Mouse (Mus musculus) T-helper 17 cell (primary cell): ENCODE results near the gene Kpna4.

ENCODE experiments used
- in situ Hi-C, 2 experiments: fragments of 300-600 bp; cut with MboI, MseI; formaldehyde crosslinking; loops; 1 replicate in 1 of 2; 2 replicates in 1 of 2; pipeline ENCODE4 v1.15.1; 2025; ENCODE audit warnings: high pct_unique_total_duplicates in 2 of 2

The Kpna4 gene

GRCm38 (mm10) chr3:69017181-69017580 is 109.7 kb downstream of the Kpna4 start:
- in situ Hi-C loops: loop anchor here in 1 of 2 experiments (25.0 kb wide), 1 partner anchor 720 kb away; no protein-coding TSS in a partner anchor
